Mouse (Mus musculus) kidney, embryonic 16.5 days (tissue): ENCODE results near the gene 2700081O15Rik. TPM values are rescaled to one million over a fixed set of nuclear protein-coding genes. Genes with fewer than 3 reads are reported as not detected.
A peak's percentile ranks its signal among the peaks of the same experiment; 100 is the strongest.

Source experiments
- ATAC-seq: fragments of 200-750 bp; cut with Nextera tagmentation; 2 replicates; pipeline ENCODE4 v1.8.0; 2017; ENCODE audit warnings: moderate TSS enrichment; ENCODE audit not compliant: low FRiP score, low TSS enrichment
- H3K27ac ChIP-seq: fragments of 300-500 bp; sonication (generic); 2 replicates; pipeline ENCODE4 v1.5.1; 2014; ENCODE audit warnings: low read length
- H3K27me3 ChIP-seq: fragments of 300-500 bp; sonication (generic); 2 replicates; pipeline ENCODE4 v1.6.1; 2014; ENCODE audit warnings: low read length, control low read depth, mixed read lengths; ENCODE audit not compliant: insufficient read depth
- H3K36me3 ChIP-seq: fragments of 300-500 bp; sonication (generic); 2 replicates; pipeline ENCODE4 v1.6.1; 2014; ENCODE audit warnings: low read length, control low read depth, mixed read lengths; ENCODE audit not compliant: insufficient read depth
- H3K4me1 ChIP-seq: fragments of 300-500 bp; sonication (generic); 2 replicates; pipeline ENCODE4 v1.6.1; 2014; ENCODE audit warnings: low read length, control low read depth, mixed read lengths; ENCODE audit not compliant: insufficient read depth
- H3K4me2 ChIP-seq: fragments of 300-500 bp; sonication (generic); replicated peaks from 2 replicates; pipeline ENCODE4 v1.6.1; 2014; ENCODE audit warnings: low read depth, low read length
- H3K4me3 ChIP-seq: fragments of 300-500 bp; sonication (generic); 2 replicates; pipeline ENCODE4 v1.5.1; 2014; ENCODE audit warnings: mild to moderate bottlenecking, low read length
- H3K9ac ChIP-seq: fragments of 300-500 bp; sonication (generic); replicated peaks from 2 replicates; pipeline ENCODE4 v1.6.1; 2014; ENCODE audit warnings: low read length
- H3K9me3 ChIP-seq: fragments of 300-500 bp; sonication (generic); 2 replicates; pipeline ENCODE4 v1.6.1; 2016; ENCODE audit warnings: low read length, control low read depth
- WGBS: fragments of 180-500 bp; shearing (Covaris S2); extraction: QIAGEN DNeasy Blood & Tissue Kit; methylation state at CpG from one replicate; pipeline ENCODE4 v1.1.7; 2014; 5-methylcytosine and 5-hydroxymethylcytosine counted together
- polyA plus RNA-seq: library from polyadenylated mRNA; unstranded; fragments of >200 nt; fragmentation: Nextera tagmentation; extraction: Ambion mirVana; gene quantifications from 2 replicates; pipeline ENCODE4 v1.2.1, GENCODE M21; 2015

Gene 2700081O15Rik
- polyA plus RNA-seq, 1 experiment from 2014 or later, result 4.8 TPM

- Histone ChIP-seq H3K4me2 (peak overlapping the region; percentile 65; the same call in 1 of the 2 replicates), H3K9ac (no peak overlapping the region), H3K27ac (no peak overlapping the region), H3K27me3 (no peaks in the 10 kb centered on the region), H3K36me3 (peaks cover 21% of the 10 kb centered on the region), H3K9me3 (no peaks in the 10 kb centered on the region), H3K4me1 (peaks cover 70% of the 10 kb centered on the region), H3K4me3 (no peak overlapping the region)
- WGBS, result 65% methylated on average over 12 of the region's 12 CpGs
- no peak for ATAC-seq
These were observed 2.7 kb downstream of the 2700081O15Rik start for GRCm38 (mm10) chr19:7420108-7420507.

DNA sequence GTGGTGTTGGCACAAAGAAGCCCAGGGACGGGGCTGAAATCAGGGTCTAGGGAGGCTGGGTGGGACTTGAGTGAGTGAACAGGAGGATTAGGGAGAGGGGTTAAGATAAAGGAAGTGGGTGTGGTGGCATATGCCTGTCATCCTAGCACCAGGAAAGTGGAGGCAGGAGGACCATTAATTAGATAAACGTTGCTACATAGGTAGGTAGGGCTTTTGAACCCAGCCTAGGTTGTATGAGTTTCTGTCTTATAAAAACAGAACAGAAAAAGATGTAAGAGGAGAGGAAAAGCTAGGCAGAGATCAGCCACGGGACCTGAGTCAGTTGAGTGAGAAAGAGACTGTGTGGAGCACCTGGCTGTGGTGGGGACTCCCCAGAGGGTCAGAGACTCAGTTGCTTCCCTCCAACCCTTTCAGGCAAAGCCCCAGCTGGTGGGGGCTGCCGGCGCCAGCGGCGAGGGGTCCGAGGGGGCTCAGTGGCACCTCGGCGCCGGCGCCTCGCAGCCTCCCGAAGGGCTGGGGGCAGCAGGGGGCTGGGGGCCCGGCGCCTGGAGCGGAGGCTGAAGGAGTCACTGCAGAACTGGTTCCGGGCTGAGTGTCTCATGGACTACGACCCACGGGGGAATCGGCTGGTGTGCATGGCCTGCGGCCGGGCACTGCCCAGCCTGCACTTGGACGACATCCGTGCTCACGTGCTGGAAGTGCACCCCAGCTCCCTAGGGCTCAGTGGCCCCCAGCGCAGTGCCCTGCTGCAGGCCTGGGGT, 3.6 kb downstream of the 2700081O15Rik start:
- WGBS, result 57% methylated on average over 16 of the region's 27 CpGs
- H3K27me3 ChIP-seq, result no peaks in the 10 kb centered on the region
- no peak for ATAC-seq
- H3K27ac ChIP-seq, result no peak overlapping the region
- H3K9me3 ChIP-seq, result no peaks in the 10 kb centered on the region
- H3K36me3 ChIP-seq, result peaks cover 27% of the 10 kb centered on the region
- H3K9ac ChIP-seq, result no peak overlapping the region
- H3K4me2 ChIP-seq, result no peak overlapping the region
- no peak overlapping the region for H3K4me3 ChIP-seq
- peaks cover 64% of the 10 kb centered on the region for H3K4me1 ChIP-seq

- no peaks in the 10 kb centered on the region for H3K27me3 ChIP-seq
- H3K4me3 ChIP-seq, result peak overlapping the region; percentile 18
- H3K4me1 ChIP-seq, result peaks cover 58% of the 10 kb centered on the region
- H3K4me2 ChIP-seq, result peak overlapping the region; percentile 45
- H3K36me3 ChIP-seq, result peaks cover 33% of the 10 kb centered on the region
- WGBS, result 15% methylated on average over 43 of the region's 48 CpGs
- no peaks in the 10 kb centered on the region for H3K9me3 ChIP-seq
- H3K9ac ChIP-seq, result peak overlapping the region; percentile 58
- peak; percentile 8; the same call in 1 of the 2 replicates for ATAC-seq
- H3K27ac ChIP-seq, result peak overlapping the region; percentile 25; the same call in 1 of the 2 replicates
These were observed 4.5 kb downstream of the 2700081O15Rik start for GRCm38 (mm10) chr19:7421602-7422591.

DNA sequence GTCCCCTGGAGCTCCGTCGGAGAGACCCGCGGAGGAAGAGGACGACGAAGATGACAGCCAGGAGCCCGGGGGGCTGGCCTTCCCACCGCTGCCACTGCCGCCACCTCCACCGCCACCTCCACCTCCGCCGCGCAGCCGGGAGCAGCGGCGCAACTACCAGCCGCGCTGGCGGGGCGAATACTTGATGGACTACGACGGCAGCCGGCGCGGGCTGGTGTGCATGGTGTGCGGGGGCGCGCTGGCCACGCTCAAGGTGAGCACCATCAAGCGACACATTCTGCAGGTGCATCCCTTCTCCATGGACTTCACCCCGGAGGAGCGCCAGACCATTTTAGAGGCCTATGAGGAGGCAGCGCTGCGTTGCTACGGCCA, 5.2 kb downstream of the 2700081O15Rik start:
- 0 out of 2 replicates have a peak, but pooled peaks have one; percentile 5 for ATAC-seq
- Histone ChIP-seq H3K36me3 (peaks cover 35% of the 10 kb centered on the region), H3K4me1 (peaks cover 58% of the 10 kb centered on the region), H3K9ac (peak overlapping the region; percentile 58), H3K27me3 (no peaks in the 10 kb centered on the region), H3K4me2 (peak overlapping the region; percentile 45), H3K27ac (peak overlapping the region; percentile 47; the same call in 1 of the 2 replicates), H3K4me3 (peak overlapping the region; percentile 18), H3K9me3 (no peaks in the 10 kb centered on the region)
- 11% methylated on average over 31 of the region's 35 CpGs for WGBS

GRCm38 (mm10) chr19:7423028-7423655, 5.7 kb downstream of the 2700081O15Rik start:
- peak overlapping the region; percentile 18; the same call in 1 of the 2 replicates for H3K4me3 ChIP-seq
- H3K9me3 ChIP-seq, result no peaks in the 10 kb centered on the region
- H3K4me2 ChIP-seq, result peak overlapping the region; percentile 45
- no peaks in the 10 kb centered on the region for H3K27me3 ChIP-seq
- peaks cover 36% of the 10 kb centered on the region for H3K36me3 ChIP-seq
- ATAC-seq, result peak; percentile 76
- WGBS, result 18% methylated on average over 47 of the region's 51 CpGs
- H3K27ac ChIP-seq, result peak overlapping the region; percentile 47; the same call in 1 of the 2 replicates
- H3K4me1 ChIP-seq, result peaks cover 58% of the 10 kb centered on the region
- H3K9ac ChIP-seq, result peak overlapping the region; percentile 58

- Histone ChIP-seq H3K4me1 (peaks cover 57% of the 10 kb centered on the region), H3K27me3 (no peaks in the 10 kb centered on the region), H3K4me3 (peak overlapping the region; percentile 18; the same call in 1 of the 2 replicates), H3K36me3 (peaks cover 41% of the 10 kb centered on the region), H3K27ac (peak overlapping the region; percentile 12; the same call in 1 of the 2 replicates), H3K4me2 (peak overlapping the region; percentile 45), H3K9ac (peak overlapping the region; percentile 58), H3K9me3 (no peaks in the 10 kb centered on the region)
- ATAC-seq, result no peak; the same call in 1 of the 2 replicates
- WGBS, result 27% methylated on average over 16 of the region's 16 CpGs
These were observed 6.2 kb downstream of the 2700081O15Rik start for GRCm38 (mm10) chr19:7423656-7424030.

GRCm38 (mm10) chr19:7424131-7424530, 6.7 kb downstream of the 2700081O15Rik start:
- ATAC-seq, result no peak
- peaks cover 42% of the 10 kb centered on the region for H3K36me3 ChIP-seq
- H3K9me3 ChIP-seq, result no peaks in the 10 kb centered on the region
- peaks cover 52% of the 10 kb centered on the region for H3K4me1 ChIP-seq
- H3K4me3 ChIP-seq, result no peak overlapping the region
- no peaks in the 10 kb centered on the region for H3K27me3 ChIP-seq
- H3K9ac ChIP-seq, result no peak overlapping the region
- WGBS, result 75% methylated on average over 7 of the region's 7 CpGs
- H3K4me2 ChIP-seq, result no peak overlapping the region
- H3K27ac ChIP-seq, result peak overlapping the region; percentile 12; the same call in 1 of the 2 replicates

DNA sequence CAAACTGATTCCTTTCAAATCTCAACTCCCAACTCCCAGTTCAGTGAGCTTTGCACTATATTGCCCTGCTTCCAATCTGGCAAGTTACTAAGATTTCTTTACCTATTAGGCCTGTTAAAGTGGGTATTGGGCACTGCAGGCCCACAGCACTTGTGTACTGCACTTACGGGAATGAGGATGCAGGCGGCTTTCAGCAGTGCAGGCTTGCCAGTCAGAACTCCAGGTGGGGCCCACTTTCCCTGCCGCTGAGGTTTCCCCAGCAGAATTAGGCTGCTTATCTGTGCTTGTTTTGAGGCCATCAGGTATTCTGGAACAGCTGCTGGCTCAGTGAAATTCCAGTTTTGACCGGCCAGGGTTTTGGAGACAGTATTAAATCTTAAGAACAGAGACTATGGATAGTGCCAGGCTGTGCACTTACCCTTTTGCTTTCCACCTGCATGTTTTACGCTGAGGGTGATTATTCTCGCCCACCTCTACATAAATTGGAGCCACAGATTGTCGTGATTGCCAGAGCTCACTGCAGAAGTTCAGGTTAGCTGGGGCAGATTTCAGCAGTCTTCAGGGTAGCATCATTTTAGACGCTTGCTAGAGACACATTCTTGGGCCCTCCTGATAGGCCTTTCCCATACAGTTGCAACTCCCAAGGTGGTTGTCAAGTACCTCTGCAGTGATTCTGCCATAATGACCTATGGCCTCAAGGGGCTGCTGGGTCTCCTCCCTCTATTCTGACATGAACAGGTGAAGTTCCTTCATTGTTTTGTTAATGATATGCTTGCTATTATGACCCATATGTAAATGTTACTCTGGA, 7.4 kb downstream of the 2700081O15Rik start:
- Histone ChIP-seq H3K4me1 (peaks cover 46% of the 10 kb centered on the region), H3K4me2 (no peak overlapping the region), H3K9ac (no peak overlapping the region), H3K4me3 (no peak overlapping the region), H3K27me3 (no peaks in the 10 kb centered on the region), H3K27ac (no peak overlapping the region), H3K9me3 (no peaks in the 10 kb centered on the region), H3K36me3 (peaks cover 42% of the 10 kb centered on the region)
- ATAC-seq, result no peak
- 71% methylated on average over 8 of the region's 8 CpGs for WGBS

- H3K9ac ChIP-seq, result no peak overlapping the region
- no peak overlapping the region for H3K4me3 ChIP-seq
- no peak overlapping the region for H3K4me2 ChIP-seq
- H3K4me1 ChIP-seq, result peaks cover 40% of the 10 kb centered on the region
- 43% methylated on average over 3 of the region's 3 CpGs for WGBS
- H3K36me3 ChIP-seq, result peaks cover 44% of the 10 kb centered on the region
- H3K27ac ChIP-seq, result no peak overlapping the region
- no peak for ATAC-seq
- H3K9me3 ChIP-seq, result no peaks in the 10 kb centered on the region
- no peaks in the 10 kb centered on the region for H3K27me3 ChIP-seq
These were observed 8.0 kb downstream of the 2700081O15Rik start for GRCm38 (mm10) chr19:7425398-7425775.
